Mouse (Mus musculus): Measurements from ENCODE around the gene Kcnh7.
A peak's percentile ranks its signal among the peaks of the same experiment; 100 is the strongest.
"Not testable (repeated sequence)": the region's sequence is repeated elsewhere in the genome, so short reads cannot be mapped to it uniquely, and the experiment has no call there.

Kcnh7 gene

GRCm38 (mm10) chr2:62717270-62717669, 466.8 kb downstream of the Kcnh7 start:
- DNase-seq (ENCODE audit: inconsistent ontology term) = no peak

DNA sequence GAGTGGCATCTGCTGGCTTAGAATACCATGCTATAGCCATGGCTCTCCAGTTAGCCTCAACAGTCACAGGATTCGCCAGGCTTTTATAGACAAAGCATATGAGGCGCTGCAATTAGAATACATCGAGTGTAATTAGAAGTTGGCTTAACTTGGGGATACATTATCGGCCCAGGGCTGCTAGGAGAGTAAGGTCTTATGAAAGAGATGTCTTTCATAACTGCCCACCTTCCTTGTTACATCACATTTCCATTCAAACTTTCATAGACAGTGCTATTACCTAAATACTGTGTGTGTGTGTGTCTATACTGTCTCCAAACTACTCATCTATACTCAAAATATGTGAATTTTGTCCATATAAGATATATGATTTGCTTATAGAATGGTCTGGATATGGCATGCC, 468.8 kb downstream of the Kcnh7 start:
- no peak for DNase-seq (ENCODE audit: inconsistent ontology term)

- not testable (repeated sequence) for DNase-seq (ENCODE audit: inconsistent ontology term)
These were observed 469.7 kb downstream of the Kcnh7 start for GRCm38 (mm10) chr2:62714362-62714761.

DNA sequence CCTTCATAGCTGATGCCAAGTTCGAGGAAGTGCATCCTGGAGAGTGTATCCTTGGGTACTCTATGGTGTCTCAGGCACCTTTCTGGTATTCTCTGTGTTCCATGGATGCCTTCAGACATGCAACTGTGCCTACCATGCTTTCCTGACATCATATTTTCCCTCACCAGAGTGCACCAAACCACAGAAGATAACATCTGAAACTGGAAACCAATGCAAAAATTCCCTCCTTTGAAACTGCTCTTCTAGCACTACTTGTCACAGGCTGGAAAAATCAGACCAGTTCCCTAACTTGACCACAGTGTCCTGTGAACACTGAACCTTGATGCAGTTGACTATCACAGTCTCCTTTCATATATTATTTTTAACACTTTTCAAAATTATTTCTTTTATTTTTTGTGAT, 474.5 kb downstream of the Kcnh7 start:
- no peak for DNase-seq (ENCODE audit: inconsistent ontology term)

GRCm38 (mm10) chr2:62706313-62706712, 477.8 kb downstream of the Kcnh7 start:
- no peak for DNase-seq (ENCODE audit: inconsistent ontology term)

DNA sequence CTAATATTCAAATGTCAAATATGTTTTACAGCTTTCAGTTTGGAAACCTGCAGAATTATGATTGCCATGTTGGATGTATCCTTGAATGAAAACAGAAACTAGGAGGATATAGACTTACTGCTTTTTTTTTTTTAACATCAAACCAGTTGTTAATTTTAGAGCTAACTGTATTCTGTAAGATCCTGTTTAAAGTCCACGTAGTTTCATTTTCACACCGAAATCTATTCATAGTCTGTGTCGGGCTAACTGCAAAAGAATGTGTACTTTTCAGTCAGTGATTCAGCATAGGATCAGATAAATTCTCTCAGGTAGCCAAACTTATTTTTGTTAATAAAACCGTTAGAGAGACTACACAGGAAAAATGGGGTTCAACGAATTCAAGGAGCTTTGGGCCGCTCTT, 498.2 kb downstream of the Kcnh7 start:
- no peak for DNase-seq (ENCODE audit: inconsistent ontology term)

- DNase-seq (ENCODE audit: inconsistent ontology term) = no peak
These were observed 499.0 kb downstream of the Kcnh7 start for GRCm38 (mm10) chr2:62684989-62685595.

DNA sequence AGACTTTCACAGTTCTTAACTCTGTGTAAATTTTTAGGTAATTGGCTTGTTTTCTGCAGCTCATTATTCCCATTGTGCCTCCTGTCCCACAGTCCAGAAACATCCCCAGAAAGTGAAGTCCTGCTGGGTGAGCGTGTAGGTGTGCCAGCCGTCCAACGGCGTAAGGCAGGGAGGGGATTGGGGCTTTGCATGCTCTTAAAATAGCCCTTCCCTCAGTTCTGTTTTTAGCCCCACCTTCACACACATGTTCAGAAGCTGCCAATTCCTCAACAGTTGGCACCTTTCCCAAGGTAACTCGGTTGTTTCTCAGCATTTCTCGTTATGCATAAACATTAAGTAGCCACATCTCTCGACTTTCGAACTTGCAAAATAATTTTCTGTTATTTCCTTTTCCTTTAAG, 502.4 kb downstream of the Kcnh7 start:
- peak; percentile 12 for DNase-seq (ENCODE audit: inconsistent ontology term)

DNA sequence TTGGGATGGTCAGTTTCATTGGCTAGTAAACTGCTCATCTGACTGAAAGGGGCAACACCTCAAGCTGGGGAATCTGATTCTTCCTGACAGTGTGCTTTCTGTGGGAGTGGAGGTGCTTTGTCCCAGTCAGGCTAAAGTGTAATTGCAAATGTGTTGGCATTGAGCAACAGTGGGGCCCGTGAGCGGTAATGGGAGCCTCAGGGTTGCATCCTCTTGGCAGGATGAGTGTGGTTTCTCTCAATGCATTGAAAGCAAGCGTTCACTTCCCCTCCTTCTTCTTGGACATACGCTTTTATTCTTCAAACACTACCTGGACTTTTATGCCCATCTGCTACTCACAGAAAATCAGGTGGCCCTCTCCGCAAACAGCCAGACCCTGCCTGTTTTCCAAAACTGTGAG, 511.3 kb downstream of the Kcnh7 start:
- no peak for DNase-seq (ENCODE audit: inconsistent ontology term)

DNA sequence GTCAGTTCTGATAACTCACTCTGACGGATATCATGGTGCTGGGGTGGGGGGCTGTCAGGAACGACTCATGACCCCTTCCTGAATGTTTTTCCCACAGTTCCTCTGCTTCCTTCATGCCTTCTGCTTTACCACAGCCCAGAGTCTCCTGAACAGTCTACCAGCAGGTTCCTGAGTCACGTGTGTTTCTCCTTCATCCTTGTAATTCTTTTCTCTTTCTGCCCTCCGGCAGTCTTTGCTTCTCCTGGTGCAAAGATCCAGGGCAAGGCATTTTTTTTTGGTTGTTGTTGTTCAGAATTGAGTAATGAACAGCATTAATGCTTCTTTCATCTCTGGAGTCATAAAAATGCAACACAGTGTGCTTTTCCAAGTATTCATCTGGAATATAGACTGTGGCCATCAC, 513.3 kb downstream of the Kcnh7 start:
- DNase-seq (ENCODE audit: inconsistent ontology term) = no peak

GRCm38 (mm10) chr2:62670301-62670700, 513.8 kb downstream of the Kcnh7 start:
- DNase-seq (ENCODE audit: inconsistent ontology term) = no peak

GRCm38 (mm10) chr2:62669848-62670247, 514.2 kb downstream of the Kcnh7 start:
- DNase-seq (ENCODE audit: inconsistent ontology term) = no peak

GRCm38 (mm10) chr2:62665536-62665935, 518.6 kb downstream of the Kcnh7 start:
- no peak for DNase-seq (ENCODE audit: inconsistent ontology term)

DNA sequence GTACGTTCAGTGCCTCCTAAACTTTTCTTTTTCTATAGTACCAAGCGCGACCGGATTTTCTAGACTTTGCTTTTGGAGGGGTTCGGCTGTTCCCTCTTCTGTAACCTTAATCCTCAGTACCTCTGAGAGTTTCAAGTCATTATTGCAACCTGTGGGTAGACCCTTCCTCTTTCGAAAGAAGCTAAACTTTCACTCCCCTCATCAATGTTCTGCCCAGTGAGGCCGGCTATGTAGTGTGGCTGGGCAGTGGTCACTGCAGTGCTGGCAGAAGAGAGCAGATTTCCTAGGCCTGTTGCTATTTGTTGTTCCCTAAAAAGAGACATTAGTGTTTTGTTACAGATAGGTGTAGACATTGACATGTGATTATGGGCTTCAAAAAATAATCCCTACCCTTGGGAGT, 519.2 kb downstream of the Kcnh7 start:
- DNase-seq (ENCODE audit: inconsistent ontology term) = peak; percentile 30

- DNase-seq (ENCODE audit: inconsistent ontology term) = peak; percentile 91
These were observed 519.9 kb downstream of the Kcnh7 start, which contains the start of gene Gca for GRCm38 (mm10) chr2:62664135-62664670. Gene Gca, plus strand, starts transcription at chr2:62664285.

GRCm38 (mm10) chr2:62662560-62662959, 521.5 kb downstream of the Kcnh7 start:
- peak; percentile 81 for DNase-seq (ENCODE audit: inconsistent ontology term)

DNA sequence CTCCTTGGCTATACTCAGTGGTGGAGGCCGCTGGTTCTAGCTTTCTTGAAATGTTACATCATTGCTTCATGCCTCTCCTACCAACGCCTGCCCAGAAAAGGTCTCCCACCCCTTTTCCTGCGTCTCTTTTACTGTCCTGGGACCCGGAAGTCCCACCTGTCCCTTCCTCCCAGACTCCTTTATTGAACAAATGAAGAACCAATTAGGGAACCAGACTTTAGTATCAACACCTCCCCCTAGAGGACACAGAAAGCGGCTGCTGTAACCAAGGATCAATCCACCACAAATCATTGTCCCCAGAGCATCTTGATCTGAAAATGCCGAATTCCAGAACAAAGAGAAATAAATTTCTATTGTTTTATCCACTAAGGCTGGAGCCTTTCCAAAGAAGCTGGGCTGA, 523.5 kb downstream of the Kcnh7 start:
- no peak for DNase-seq (ENCODE audit: inconsistent ontology term)

GRCm38 (mm10) chr2:62656072-62656471, 528.0 kb downstream of the Kcnh7 start:
- DNase-seq (ENCODE audit: inconsistent ontology term) = no peak

- peak; percentile 50 for DNase-seq (ENCODE audit: inconsistent ontology term)
These were observed 529.4 kb downstream of the Kcnh7 start for GRCm38 (mm10) chr2:62654519-62655338.

DNA sequence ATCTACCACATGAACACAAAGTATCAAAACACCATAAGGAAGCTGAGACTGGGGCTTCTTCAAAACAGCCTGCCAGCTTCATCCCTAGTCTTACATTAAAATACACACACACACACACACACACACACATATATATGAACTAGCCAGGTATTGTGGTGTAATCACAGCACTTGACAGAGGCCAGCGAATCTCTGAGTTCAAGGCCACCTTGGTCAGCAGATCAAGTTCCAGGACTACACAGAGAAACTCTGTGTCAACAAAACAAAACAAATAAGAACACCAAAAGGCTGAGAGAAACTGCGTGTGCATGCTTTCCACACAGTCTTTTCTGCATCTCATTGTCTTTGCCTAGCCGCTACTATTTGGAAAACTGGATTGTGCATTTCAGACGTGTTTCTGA, 531.6 kb downstream of the Kcnh7 start:
- no peak for DNase-seq (ENCODE audit: inconsistent ontology term)

- DNase-seq (ENCODE audit: inconsistent ontology term) = no peak
These were observed 532.2 kb downstream of the Kcnh7 start for GRCm38 (mm10) chr2:62651890-62652289.

- DNase-seq (ENCODE audit: inconsistent ontology term) = no peak
These were observed 537.3 kb downstream of the Kcnh7 start for GRCm38 (mm10) chr2:62646671-62647289.
